Mouse (Mus musculus): Measurements from ENCODE around the gene Trip10. TPM values are rescaled to one million over a fixed set of nuclear protein-coding genes. Genes with fewer than 3 reads are reported as not detected.

The Trip10 gene
- 1 to 10 TPM; 1.0 to 4.4 (median 3.6) TPM for polyA plus RNA-seq (2017; shearing (Covaris generic))

GRCm38 (mm10) chr17:57249186-57250181 lies at the start of gene Trip10:
Gene Trip10, plus strand, starts transcription at chr17:57249455.
- ATAC-seq = peak; percentile 38

GRCm38 (mm10) chr17:57201841-57202724 lies 47.2 kb upstream of the Trip10 start:
- no peak for ATAC-seq

- no peak for ATAC-seq
These were observed 41.3 kb upstream of the Trip10 start for GRCm38 (mm10) chr17:57207938-57208337.

- peak; percentile 94 for ATAC-seq
These were observed 39.9 kb upstream of the Trip10 start for GRCm38 (mm10) chr17:57209330-57209729.

- ATAC-seq = no peak
These were observed 37.8 kb upstream of the Trip10 start for GRCm38 (mm10) chr17:57211501-57211900.

- no peak for ATAC-seq
These were observed 34.4 kb upstream of the Trip10 start for GRCm38 (mm10) chr17:57214676-57215387.

- ATAC-seq = no peak
These were observed 30.8 kb upstream of the Trip10 start for GRCm38 (mm10) chr17:57218335-57218900.

GRCm38 (mm10) chr17:57219167-57219883 lies 29.9 kb upstream of the Trip10 start:
- ATAC-seq = peak; percentile 84

- peak; percentile 45 for ATAC-seq
These were observed 29.4 kb upstream of the Trip10 start for GRCm38 (mm10) chr17:57219884-57220207.

- ATAC-seq = no peak
These were observed 27.3 kb upstream of the Trip10 start for GRCm38 (mm10) chr17:57221911-57222310.

- ATAC-seq = no peak
These were observed 25.9 kb upstream of the Trip10 start for GRCm38 (mm10) chr17:57223313-57223712.

GRCm38 (mm10) chr17:57227468-57227867 lies 21.8 kb upstream of the Trip10 start:
- no peak for ATAC-seq

GRCm38 (mm10) chr17:57228014-57228413 lies 21.2 kb upstream of the Trip10 start, which contains the start of gene C3:
Gene C3, minus strand, starts transcription at chr17:57228136.
- ATAC-seq = no peak

- ATAC-seq = no peak
These were observed 20.4 kb upstream of the Trip10 start for GRCm38 (mm10) chr17:57228873-57229272.

GRCm38 (mm10) chr17:57229851-57230727 lies 19.2 kb upstream of the Trip10 start:
- no peak for ATAC-seq

- ATAC-seq = no peak
These were observed 18.5 kb upstream of the Trip10 start for GRCm38 (mm10) chr17:57230728-57231125.

- no peak for ATAC-seq
These were observed 17.9 kb upstream of the Trip10 start for GRCm38 (mm10) chr17:57231321-57231771.

GRCm38 (mm10) chr17:57232200-57232599 lies 17.1 kb upstream of the Trip10 start:
- no peak for ATAC-seq

GRCm38 (mm10) chr17:57233038-57233437 lies 16.2 kb upstream of the Trip10 start:
- no peak for ATAC-seq

- no peak for ATAC-seq
These were observed 14.9 kb upstream of the Trip10 start for GRCm38 (mm10) chr17:57234254-57234928.

All from inflammation-experienced regulatory T-cells, adult 6 months (primary cell).